Mouse (Mus musculus): ENCODE measurements around the gene Kpnb1. TPM values are rescaled to one million over a fixed set of nuclear protein-coding genes. Genes with fewer than 3 reads are reported as not detected.
A peak's percentile ranks its signal among the peaks of the same experiment; 100 is the strongest.

The Kpnb1 gene
- polyA plus RNA-seq, 1 experiment from 2014 or later: 43.8 TPM

GRCm38 (mm10) chr11:97124266-97125036 lies 63.2 kb downstream of the Kpnb1 start:
- no peak overlapping the region for H3K27ac ChIP-seq (replicated peaks)
- peaks cover 22% of the 10 kb centered on the region for H3K4me1 ChIP-seq
- no peaks in the 10 kb centered on the region; the same call in 1 of the 2 replicates for H3K27me3 ChIP-seq
- H3K4me2 ChIP-seq (replicated peaks): no peak overlapping the region
- no peak overlapping the region for H3K9ac ChIP-seq
- H3K36me3 ChIP-seq: no peaks in the 10 kb centered on the region
- ATAC-seq (ENCODE audit: insufficient number of reproducible peaks, low FRiP score, low TSS enrichment, low read depth): no peak
- H3K4me3 ChIP-seq (replicated peaks): no peak overlapping the region
- WGBS: 58% methylated on average over 10 of the region's 10 CpGs
- H3K9me3 ChIP-seq (replicated peaks): no peaks in the 10 kb centered on the region

GRCm38 (mm10) chr11:97123282-97123890 lies 64.3 kb downstream of the Kpnb1 start:
- Histone ChIP-seq H3K27me3 (peaks cover 7% of the 10 kb centered on the region), H3K27ac (replicated peaks) (no peak overlapping the region), H3K4me3 (replicated peaks) (no peak overlapping the region), H3K9me3 (replicated peaks) (no peaks in the 10 kb centered on the region), H3K36me3 (no peaks in the 10 kb centered on the region), H3K4me2 (replicated peaks) (no peak overlapping the region), H3K4me1 (peaks cover 22% of the 10 kb centered on the region), H3K9ac (no peak overlapping the region)
- no peak for ATAC-seq (ENCODE audit: insufficient number of reproducible peaks, low FRiP score, low TSS enrichment, low read depth)
- 8% methylated on average over 11 of the region's 11 CpGs for WGBS

- whole genome bisulfite sequencing: 52% methylated on average over 3 of the region's 3 CpGs
- no peaks in the 10 kb centered on the region for H3K9me3 ChIP-seq (replicated peaks)
- no peak overlapping the region for H3K4me3 ChIP-seq (replicated peaks)
- no peak for ATAC-seq (ENCODE audit: insufficient number of reproducible peaks, low FRiP score, low TSS enrichment, low read depth)
- peaks cover 12% of the 10 kb centered on the region for H3K4me1 ChIP-seq
- no peak overlapping the region for H3K9ac ChIP-seq
- H3K36me3 ChIP-seq: no peaks in the 10 kb centered on the region
- no peak overlapping the region for H3K4me2 ChIP-seq (replicated peaks)
- peaks cover 34% of the 10 kb centered on the region for H3K27me3 ChIP-seq
- no peak overlapping the region for H3K27ac ChIP-seq (replicated peaks)
Observed at GRCm38 (mm10) chr11:97120641-97121040, 67.0 kb downstream of the Kpnb1 start.

GRCm38 (mm10) chr11:97120221-97120620 lies 67.5 kb downstream of the Kpnb1 start:
- Histone ChIP-seq H3K9ac (no peak overlapping the region), H3K4me2 (replicated peaks) (no peak overlapping the region), H3K4me3 (replicated peaks) (no peak overlapping the region), H3K9me3 (replicated peaks) (no peaks in the 10 kb centered on the region), H3K27ac (replicated peaks) (no peak overlapping the region), H3K4me1 (peaks cover 16% of the 10 kb centered on the region), H3K36me3 (no peaks in the 10 kb centered on the region), H3K27me3 (peaks cover 38% of the 10 kb centered on the region)
- 49% methylated on average over 10 of the region's 10 CpGs for WGBS
- ATAC-seq (ENCODE audit: insufficient number of reproducible peaks, low FRiP score, low TSS enrichment, low read depth): no peak

- peak overlapping the region; percentile 82 for H3K4me2 ChIP-seq (replicated peaks)
Observed at GRCm38 (mm10) chr11:97115797-97116196, 71.9 kb downstream of the Kpnb1 start.

GRCm38 (mm10) chr11:97114671-97115601 lies 72.7 kb downstream of the Kpnb1 start, which contains the start of gene Tbx21:
TSS of gene Tbx21 (minus strand) at chr11:97115331.
- no peak for ATAC-seq (ENCODE audit: insufficient number of reproducible peaks, low FRiP score, low TSS enrichment, low read depth)
- H3K9ac ChIP-seq: no peak within 1 kb of the TSS
- peak within 1 kb of the TSS; percentile 43 for H3K4me3 ChIP-seq (replicated peaks)
- H3K27ac ChIP-seq (replicated peaks): no peak within 1 kb of the TSS
- H3K9me3 ChIP-seq (replicated peaks): no peaks in the 10 kb centered on the region
- H3K36me3 ChIP-seq: no peaks in the 10 kb centered on the region
- H3K4me1 ChIP-seq: peaks cover 19% of the 10 kb centered on the region
- peak within 1 kb of the TSS; percentile 82 for H3K4me2 ChIP-seq (replicated peaks)
- peaks cover 69% of the 10 kb centered on the region for H3K27me3 ChIP-seq
- WGBS: under 1% methylated on average over 84 of the region's 87 CpGs

More at GRCm38 (mm10) chr11:97115797-97116196, 71.9 kb downstream of the Kpnb1 start:
- H3K4me1 ChIP-seq: peaks cover 23% of the 10 kb centered on the region
- no peak overlapping the region for H3K27ac ChIP-seq (replicated peaks)
- H3K9me3 ChIP-seq (replicated peaks): no peaks in the 10 kb centered on the region
- WGBS: 11% methylated on average over 11 of the region's 11 CpGs
- H3K4me3 ChIP-seq (replicated peaks): peak overlapping the region; percentile 43
- no peaks in the 10 kb centered on the region for H3K36me3 ChIP-seq
- no peak for ATAC-seq (ENCODE audit: insufficient number of reproducible peaks, low FRiP score, low TSS enrichment, low read depth)
- peaks cover 69% of the 10 kb centered on the region for H3K27me3 ChIP-seq
- no peak overlapping the region for H3K9ac ChIP-seq

- 80% methylated on average over 9 of the region's 9 CpGs for WGBS
- peaks cover 19% of the 10 kb centered on the region for H3K4me1 ChIP-seq
- H3K27ac ChIP-seq (replicated peaks): no peak overlapping the region
- H3K9me3 ChIP-seq (replicated peaks): no peaks in the 10 kb centered on the region
- H3K4me2 ChIP-seq (replicated peaks): no peak overlapping the region
- no peaks in the 10 kb centered on the region for H3K36me3 ChIP-seq
- H3K4me3 ChIP-seq (replicated peaks): no peak overlapping the region
- ATAC-seq (ENCODE audit: insufficient number of reproducible peaks, low FRiP score, low TSS enrichment, low read depth): no peak
- no peak overlapping the region for H3K9ac ChIP-seq
- H3K27me3 ChIP-seq: peaks cover 55% of the 10 kb centered on the region
Observed at GRCm38 (mm10) chr11:97112519-97113125, 75.1 kb downstream of the Kpnb1 start.

Small RNAs within 50 kb of the gene (microRNA-seq; reads per million reads assigned to microRNA genes)
- gene Mir7235 (ENCODE audit: borderline number of aligned reads): not detected

Other genes with a start within 250 kb of the Kpnb1 start
- gene Pnpo, start 243.9 kb downstream of the Kpnb1 start, polyA plus RNA-seq (2015; fragmentation: Nextera tagmentation; extraction: Ambion mirVana): 28.2 and 30.5 TPM in 2 replicates
- 16.8 and 17.9 TPM in 2 replicates for gene Sp2, start 204.9 kb downstream of the Kpnb1 start, polyA plus RNA-seq (2015; fragmentation: Nextera tagmentation; extraction: Ambion mirVana)
- 18.5 and 26.7 TPM in 2 replicates for gene Sp6, start 174.5 kb downstream of the Kpnb1 start, polyA plus RNA-seq (2015; fragmentation: Nextera tagmentation; extraction: Ambion mirVana)
- gene Scrn2, start 157.9 kb downstream of the Kpnb1 start, polyA plus RNA-seq (2015; fragmentation: Nextera tagmentation; extraction: Ambion mirVana): 22.5 and 23.9 TPM in 2 replicates
- 9.5 and 21.4 TPM in 2 replicates for gene Lrrc46, start 146.5 kb downstream of the Kpnb1 start, polyA plus RNA-seq (2015; fragmentation: Nextera tagmentation; extraction: Ambion mirVana)
- gene Mrpl10, start 146.3 kb downstream of the Kpnb1 start, polyA plus RNA-seq (2015; fragmentation: Nextera tagmentation; extraction: Ambion mirVana): 77.9 and 80.4 TPM in 2 replicates
- gene Osbpl7, start 137.3 kb downstream of the Kpnb1 start, polyA plus RNA-seq (2015; fragmentation: Nextera tagmentation; extraction: Ambion mirVana): 10.4 and 10.8 TPM in 2 replicates
- 0.07 and 0.15 TPM in 2 replicates for gene Tbx21, start 72.5 kb downstream of the Kpnb1 start, polyA plus RNA-seq (2015; fragmentation: Nextera tagmentation; extraction: Ambion mirVana)
- 8.9 and 9.5 TPM in 2 replicates for gene Tbkbp1, start 36.4 kb downstream of the Kpnb1 start, polyA plus RNA-seq (2015; fragmentation: Nextera tagmentation; extraction: Ambion mirVana)
- gene Npepps, start 92.8 kb upstream of the Kpnb1 start, polyA plus RNA-seq (2015; fragmentation: Nextera tagmentation; extraction: Ambion mirVana): 93.3 and 102 TPM in 2 replicates
- 36.8 and 43.6 TPM in 2 replicates for gene Mrpl45, start 127.8 kb upstream of the Kpnb1 start, polyA plus RNA-seq (2015; fragmentation: Nextera tagmentation; extraction: Ambion mirVana)
- gene Gpr179, start 164.2 kb upstream of the Kpnb1 start, polyA plus RNA-seq (2015; fragmentation: Nextera tagmentation; extraction: Ambion mirVana): 0.05 and 0.18 TPM in 2 replicates
- 4.8 TPM in 2 replicates for gene Socs7, start 174.7 kb upstream of the Kpnb1 start, polyA plus RNA-seq (2015; fragmentation: Nextera tagmentation; extraction: Ambion mirVana)
- gene Arhgap23, start 227.7 kb upstream of the Kpnb1 start, polyA plus RNA-seq (2015; fragmentation: Nextera tagmentation; extraction: Ambion mirVana): 9.6 and 10.4 TPM in 2 replicates

All from embryonic facial prominence, embryonic 15.5 days (tissue).